Mouse (Mus musculus) Muller cell, postnatal 12 days (primary cell): Measurements from ENCODE around the gene Krtap4-1.
"Not testable (repeated sequence)": the region's sequence is repeated elsewhere in the genome, so short reads cannot be mapped to it uniquely, and the experiment has no call there.

Experiments
- DNase-seq: peaks from one replicate; pipeline ENCODE4 v3.0.0-alpha.2; 2015; ENCODE audit errors: inconsistent ontology term

Gene Krtap4-1

DNA sequence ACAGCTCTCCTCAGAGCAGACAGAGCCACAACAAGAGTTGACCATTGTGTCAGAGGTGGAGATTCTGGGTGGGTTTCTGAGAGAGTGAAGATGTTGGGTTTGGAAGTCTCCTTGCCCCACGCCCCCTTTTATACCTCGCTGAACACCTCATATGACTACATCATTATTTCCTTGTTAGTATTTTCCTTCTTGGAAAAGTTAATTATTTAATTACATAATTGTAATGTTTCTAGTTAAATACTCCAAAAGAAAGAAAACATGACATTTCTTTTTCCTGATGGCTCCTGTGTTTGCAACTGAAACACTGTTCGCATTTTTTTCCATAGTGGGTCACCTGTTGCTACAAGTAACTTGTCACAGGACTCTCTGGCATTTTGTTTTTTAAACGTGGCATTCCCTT, at the start of gene Krtap4-1:
Gene Krtap4-1 (minus strand): TSS at position 101 of the 400 bp plus-strand sequence.
- no peak for DNase-seq

DNA sequence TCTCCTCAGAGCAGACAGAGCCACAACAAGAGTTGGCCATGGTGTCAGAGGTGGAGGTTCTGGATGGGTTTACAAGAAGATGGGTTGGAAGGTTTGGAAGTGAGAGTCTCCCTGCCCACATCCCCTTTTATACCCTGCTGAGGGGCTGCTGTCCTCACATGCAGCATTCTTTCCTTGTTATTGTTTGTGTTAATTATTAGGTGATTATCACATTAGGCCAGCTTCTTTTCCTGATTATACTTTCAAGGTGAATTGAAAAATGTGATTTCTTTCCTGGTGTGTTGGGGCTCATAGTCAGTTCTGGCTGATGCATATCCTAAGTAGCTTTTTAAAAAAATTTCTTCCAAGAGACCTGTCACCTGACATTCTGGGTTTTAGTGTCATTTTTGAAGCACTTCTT, 37.8 kb upstream of the Krtap4-1 start, which contains the start of gene Krtap4-6:
Gene Krtap4-6 (minus strand): TSS at position 101 of the 400 bp plus-strand sequence.
- DNase-seq = no peak

DNA sequence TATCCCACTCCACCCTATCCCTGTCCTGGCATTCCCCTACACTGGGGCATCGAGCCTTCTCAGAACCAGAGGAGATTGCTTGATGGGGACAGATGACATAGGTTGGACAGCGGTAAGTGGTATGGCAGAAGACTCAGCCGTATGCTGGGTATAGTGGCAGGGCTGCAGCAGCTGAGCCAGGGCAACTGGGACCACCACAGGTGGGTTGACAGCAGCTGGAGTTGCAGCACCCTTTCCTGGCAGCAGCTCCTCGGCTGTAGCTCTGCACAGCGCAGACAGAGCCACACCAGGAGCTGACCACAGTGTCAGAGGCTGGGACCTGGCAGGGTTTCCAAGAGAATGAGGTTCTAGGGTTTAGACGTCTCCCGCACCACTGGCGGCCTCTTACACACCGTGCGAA, 34.8 kb upstream of the Krtap4-1 start:
- DNase-seq = no peak

DNA sequence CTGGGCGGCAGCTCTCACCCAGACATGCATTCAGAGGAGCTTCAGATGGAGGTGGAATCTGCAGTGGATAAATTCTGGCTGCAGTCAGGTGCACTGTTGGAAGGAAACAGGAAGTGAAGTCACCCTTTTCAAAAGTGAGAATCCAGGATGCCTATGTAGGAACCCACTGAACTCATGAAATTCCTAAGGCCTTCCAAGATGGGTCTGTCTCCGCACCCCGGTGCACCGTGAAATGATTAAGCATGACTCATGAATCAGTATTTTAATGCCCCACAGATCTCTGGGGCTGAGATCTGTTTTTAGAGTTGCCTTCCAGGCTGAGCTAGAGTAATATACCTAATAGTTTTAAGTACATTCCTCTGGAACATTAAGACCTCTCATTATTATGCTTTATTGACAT, 31.2 kb upstream of the Krtap4-1 start:
- peak; percentile 78 for DNase-seq

DNA sequence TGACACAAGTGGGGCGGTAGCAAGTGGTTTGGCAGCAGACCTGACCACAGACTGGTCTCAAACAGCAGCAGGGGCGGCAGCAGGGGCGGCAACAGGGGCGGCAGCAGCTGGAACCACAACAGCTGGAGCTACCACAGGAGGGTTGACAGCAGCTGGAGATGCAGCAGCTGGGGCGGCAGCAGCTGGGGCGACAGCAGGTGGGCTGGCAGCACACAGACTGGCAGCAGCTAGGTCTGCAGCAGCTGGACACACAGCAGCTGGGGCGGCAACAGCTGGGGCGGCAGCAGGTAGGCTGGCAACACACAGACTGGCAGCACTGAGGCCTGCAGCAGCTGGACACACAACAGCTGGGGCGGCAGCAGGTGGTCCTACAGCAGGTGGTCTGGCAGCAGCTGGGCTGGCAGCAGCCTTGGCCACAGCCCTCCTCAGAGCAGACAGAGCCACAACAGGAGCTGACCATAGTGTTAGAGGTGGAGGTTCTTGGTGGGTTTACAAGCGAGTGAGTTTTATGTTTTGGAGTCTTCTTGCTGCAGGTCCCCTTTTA, 30.5 kb upstream of the Krtap4-1 start, which contains the start of gene Gm11563:
Gene Gm11563 (minus strand): TSS at position 494 of the 544 bp plus-strand sequence.
- not testable (repeated sequence) for DNase-seq

DNA sequence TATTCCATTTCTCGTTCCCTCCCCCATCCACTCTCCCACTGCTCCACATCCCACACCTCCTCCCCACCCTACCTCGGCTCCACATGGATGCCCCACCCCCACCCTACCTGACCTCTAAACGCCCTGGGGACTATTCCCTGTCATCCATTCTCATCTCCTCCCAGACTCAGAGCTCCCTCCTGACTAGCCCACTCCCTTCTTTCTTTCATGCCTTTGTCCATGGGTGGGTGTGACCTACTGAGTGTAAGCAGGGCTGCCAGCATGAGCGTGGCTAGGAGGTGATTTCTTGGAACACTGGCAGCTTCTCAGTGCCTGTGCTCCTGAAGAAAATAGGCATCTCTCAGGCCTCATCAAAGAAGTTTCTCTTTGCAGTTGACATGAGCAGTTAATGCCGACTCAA, 29.0 kb upstream of the Krtap4-1 start:
- DNase-seq = no peak

DNA sequence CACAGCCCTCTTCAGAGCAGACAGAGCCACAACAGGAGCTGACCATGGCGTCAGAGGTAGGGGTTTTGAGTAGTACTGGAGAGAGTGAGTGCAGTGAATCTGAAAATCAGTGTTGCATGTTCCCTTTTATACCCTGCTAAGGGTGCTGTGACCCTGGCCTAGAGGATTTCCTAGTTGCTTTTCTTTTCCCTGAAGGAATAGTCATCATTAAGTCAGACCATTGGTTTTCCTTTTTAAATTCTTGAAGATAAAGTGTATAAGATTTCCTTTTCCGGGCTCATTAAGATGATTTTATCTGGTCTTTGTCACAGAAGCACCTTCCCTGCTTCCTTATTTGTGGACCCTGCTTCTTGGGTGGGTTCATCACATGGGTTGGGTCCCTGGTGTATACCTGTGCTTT, 22.1 kb upstream of the Krtap4-1 start, which contains the start of gene Gm11555:
Gene Gm11555 (minus strand): TSS at position 101 of the 400 bp plus-strand sequence.
- DNase-seq = no peak

DNA sequence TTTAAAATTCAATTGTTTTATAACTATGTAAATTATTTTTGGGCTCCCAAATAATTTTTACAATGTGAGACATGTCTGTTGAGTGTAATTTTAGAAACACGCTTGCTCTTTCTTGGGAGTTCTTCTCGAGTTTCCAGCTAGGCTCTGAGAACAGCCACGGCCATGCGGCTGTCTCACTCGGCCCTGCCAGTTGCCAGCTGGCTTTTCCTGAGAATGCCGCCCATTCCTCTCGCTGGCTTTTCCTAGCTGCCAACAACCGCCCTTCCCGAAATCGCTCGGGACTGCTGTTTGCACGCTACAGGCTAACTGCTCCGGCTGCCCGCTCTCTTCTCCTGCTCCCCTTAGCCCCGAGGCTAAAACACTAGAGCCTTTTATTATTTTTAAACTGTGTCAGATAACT, 18.4 kb upstream of the Krtap4-1 start:
- no peak for DNase-seq

DNA sequence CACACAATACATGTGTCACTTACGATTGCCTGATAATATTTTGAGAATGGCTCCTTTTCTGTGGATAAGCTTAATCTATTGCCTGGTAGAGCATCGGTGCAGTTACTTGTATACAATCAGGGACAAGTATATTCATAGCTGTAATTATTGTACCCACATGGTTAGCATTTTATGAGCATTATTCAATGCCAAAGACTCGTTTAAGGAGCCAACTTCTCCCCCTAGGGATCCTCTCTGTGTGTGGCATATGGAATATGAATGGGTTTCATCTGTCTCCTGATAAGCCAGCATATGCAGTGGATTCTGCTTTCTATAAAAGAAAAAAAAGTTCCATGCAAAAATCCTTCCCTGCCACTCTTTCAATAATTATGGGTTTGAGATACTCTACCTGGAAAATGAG, 16.3 kb upstream of the Krtap4-1 start:
- DNase-seq = no peak

DNA sequence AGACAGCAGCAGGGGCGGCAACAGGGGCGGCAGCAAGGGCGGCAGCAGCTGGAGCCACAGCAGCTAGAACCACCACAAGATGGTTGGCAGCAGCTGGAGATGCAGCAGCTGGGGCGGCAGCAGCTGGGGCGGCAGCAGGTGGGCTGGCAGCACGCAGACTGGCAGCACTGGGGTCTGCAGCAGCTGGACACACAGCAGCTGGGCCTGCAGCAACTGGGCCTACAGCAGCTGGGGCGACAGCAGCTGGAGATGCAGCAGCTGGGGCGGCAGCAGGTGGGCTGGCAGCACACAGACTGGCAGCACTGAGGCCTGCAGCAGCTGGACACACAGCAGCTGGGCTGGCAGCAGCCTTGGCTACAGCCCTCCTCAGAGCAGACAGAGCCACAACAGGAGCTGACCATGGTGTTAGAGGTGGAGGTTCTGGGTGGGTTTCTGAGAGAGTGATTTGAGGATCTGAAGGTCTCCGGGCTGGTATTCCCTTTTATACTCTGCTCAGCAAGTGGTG, 15.6 kb upstream of the Krtap4-1 start, which contains the start of gene Krtap4-7:
Gene Krtap4-7 (minus strand): TSS at position 455 of the 505 bp plus-strand sequence.
- DNase-seq = not testable (repeated sequence)

DNA sequence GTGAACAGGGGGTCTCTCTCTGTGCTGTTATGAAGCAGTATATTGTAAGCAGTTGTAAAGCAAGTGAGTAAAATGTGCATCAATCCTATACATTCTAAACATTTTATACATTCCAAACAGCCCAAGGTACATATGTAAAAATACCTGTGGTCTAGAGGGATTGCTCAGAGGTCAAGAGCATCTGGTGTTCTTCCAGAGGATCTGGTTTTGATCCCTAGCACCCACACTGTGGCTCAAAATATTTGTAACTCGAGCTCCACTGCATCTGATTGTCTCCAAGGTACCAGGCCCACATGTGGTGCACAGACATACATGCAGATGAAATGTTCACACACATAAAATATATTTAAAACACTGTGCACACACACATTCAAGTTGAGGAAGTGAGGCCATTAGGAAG, 12.9 kb upstream of the Krtap4-1 start:
- no peak for DNase-seq

DNA sequence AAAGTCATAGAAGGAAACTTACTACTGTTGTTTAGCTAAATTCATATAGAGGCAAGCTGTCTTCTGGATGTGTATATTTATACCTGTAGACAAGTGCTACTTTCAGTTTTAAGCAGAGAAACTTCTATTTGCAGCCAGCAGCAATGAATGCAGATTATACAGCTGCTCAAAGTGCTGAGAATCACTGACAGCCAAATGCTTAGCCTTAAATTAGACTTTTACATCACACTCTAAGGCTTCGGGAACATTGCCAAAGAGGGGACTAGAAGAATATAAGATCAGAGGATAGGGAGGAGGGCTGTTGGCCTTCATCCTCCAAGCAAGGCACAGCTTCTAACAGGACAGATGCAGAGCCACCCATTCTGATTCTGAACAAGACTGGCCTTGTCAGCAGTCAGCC, 9.0 kb upstream of the Krtap4-1 start:
- no peak for DNase-seq

DNA sequence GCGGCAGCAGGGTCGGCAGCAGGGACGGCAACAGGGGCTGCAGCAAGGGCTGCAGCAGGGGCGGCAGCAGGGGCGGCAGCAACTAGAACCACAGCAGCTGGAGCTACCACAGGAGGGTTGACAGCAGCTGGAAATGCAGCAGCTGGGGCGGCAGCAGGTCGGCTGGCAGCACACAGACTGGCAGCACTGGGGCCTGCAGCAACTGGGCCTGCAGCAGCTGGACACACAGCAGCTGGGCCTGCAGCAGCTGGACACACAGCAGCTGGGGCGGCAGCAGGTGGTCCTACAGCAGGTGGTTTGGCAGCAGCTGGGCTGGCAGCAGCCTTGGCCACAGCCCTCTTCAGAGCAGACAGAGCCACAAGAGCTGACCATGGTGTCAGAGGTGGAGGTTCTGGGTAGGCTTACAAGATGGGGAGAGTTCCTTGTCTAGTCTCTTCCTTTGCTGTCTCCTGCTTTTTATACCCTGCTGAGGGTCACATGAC, 6.7 kb upstream of the Krtap4-1 start, which contains the start of gene Krtap4-2:
Gene Krtap4-2 (minus strand): TSS at position 432 of the 482 bp plus-strand sequence.
- DNase-seq = no peak

DNA sequence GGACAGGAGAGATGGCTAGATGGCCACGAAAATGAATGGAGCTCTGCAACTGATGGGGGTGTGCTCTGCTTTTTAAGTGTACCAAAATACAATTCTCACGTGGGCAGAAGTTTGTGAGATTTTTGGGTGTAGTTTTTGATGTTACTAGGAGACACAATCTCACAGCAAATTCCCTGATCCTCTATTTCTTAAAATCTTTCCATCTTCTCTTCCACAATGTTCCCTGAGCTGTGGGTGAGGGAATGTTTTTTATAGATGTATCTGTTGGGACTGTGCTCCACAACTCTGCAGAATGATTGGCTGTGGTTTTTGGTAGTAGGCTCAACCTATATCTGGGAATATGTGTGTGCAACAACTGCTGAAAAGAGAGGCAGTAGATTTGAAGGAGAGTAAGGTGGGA, 5.3 kb upstream of the Krtap4-1 start:
- DNase-seq = no peak

DNA sequence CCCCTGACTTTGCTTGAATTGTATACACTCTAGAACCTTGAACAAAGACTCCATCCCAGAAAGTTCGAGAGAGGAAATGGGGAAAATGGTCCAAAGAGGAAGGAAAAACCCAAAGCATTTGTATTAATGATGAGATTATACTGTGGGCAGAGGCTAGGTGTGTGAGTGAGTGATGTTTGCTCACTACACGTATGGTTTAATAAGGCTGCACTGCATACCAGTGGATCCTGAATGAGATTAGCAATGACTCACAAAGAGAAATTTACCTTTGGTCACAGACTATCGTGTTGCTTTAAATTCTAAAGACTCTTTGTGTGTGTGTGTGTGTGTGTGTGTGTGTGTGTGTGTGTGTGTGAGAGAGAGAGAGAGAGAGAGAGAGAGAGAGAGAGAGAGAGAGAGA, 2.9 kb upstream of the Krtap4-1 start:
- DNase-seq = no peak

DNA sequence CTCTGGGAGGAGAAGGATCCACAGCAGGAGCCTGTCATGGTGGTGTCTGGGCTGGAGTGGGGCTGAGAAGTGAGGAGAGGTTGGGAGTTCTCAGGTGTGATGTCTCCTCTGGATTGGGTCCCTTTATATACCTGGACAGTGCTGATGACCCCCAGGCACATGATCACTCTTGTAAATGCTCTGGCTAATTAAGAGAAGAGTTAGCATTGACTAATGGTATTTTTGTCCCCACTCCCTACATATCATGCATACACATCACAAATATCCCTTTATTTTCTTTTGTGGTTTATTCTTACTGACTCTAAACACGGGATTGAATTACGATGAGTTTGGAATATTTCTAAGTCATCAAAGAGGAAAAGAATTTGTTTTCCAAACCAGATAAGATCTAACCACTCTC, 7.7 kb downstream of the Krtap4-1 start, which contains the start of gene Gm11562:
Gene Gm11562 (minus strand): TSS at position 101 of the 400 bp plus-strand sequence.
- no peak for DNase-seq

DNA sequence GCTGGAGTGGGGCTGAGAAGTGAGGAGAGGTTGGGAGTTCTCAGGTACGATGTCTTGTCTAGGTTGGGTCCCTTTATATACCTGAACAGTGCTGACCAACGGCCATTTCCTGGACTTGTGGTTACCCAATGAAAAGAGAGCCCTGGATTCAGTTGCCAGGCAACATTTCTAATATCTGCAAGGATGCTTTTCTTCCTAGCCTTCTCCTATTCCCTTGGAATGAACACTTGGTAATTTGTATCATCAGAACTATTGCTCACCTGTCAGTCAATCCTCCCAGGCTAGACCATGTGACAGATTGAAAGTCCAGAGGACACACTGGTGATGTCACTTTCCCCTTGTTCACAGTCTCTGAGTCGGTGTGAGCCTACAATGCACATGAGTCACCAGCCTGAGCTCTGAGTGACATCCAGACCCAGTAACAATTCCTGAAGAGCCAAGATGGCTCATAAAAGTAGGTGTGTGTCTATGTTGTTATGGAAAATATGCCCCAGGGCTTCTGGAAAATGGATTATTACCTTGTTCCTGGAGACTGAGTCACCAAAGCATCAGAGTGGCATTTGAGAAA, 13.2 kb downstream of the Krtap4-1 start, which contains the start of gene Krtap2-4:
Gene Krtap2-4 (minus strand): TSS at position 51 of the 568 bp plus-strand sequence.
- DNase-seq = peak; percentile 57

DNA sequence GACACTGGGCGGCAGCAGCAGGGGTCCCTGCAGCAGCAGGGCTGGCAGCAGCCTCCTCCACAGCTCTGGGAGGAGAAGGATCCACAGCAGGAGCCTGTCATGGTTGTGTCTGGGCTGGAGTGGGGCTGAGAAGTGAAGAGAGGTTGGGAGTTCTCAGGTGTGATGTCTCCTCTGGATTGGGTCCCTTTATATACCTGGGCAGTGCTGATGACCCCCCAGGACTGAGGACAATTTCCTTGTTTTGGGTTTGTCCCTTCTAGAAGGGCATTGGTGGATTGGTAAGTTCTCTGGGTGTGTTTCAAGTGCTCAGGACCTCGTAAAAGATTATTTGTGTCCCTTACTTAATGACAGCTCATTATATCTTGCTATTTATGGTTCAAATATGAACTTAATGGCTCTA, 17.9 kb downstream of the Krtap4-1 start, which contains the start of gene Gm11937:
Gene Gm11937 (minus strand): TSS at position 101 of the 400 bp plus-strand sequence.
- not testable (repeated sequence) for DNase-seq

DNA sequence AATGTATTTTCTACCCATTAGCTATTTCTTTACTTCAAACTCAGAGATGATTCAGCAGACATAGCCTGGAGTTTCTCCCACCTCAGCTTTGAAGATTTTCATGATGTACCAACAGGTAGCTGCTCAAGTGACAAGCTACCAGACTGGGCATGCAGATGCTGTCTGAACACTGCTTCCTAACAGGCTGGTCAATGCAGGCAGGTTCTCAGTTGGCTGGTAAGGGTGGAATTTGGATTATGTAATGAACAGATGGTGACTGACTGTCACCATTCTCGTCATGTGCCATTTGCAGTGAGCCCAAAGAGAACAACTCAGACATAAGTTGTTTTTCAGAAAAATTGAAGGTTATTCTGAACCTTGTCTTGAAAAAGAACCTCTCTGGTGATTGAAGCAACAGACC, 18.9 kb downstream of the Krtap4-1 start:
- DNase-seq = no peak

DNA sequence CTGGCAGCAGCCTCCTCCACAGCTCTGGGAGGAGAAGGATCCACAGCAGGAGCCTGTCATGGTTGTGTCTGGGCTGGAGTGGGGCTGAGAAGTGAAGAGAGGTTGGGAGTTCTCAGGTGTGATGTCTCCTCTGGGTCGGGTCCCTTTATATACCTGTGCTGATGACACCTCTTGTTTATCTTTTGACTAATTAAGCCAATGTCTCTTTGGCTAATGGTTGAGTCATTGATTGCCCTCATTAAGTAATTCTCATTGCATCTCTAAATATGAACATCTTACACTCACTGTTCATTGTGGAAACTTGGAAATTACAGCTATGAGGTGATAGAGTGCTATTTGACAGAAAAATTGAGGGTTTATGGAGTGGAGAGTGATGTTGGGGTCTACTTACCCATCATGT, 24.8 kb downstream of the Krtap4-1 start, which contains the start of gene Gm11938:
Gene Gm11938 (minus strand): TSS at position 101 of the 400 bp plus-strand sequence.
- DNase-seq = not testable (repeated sequence)

DNA sequence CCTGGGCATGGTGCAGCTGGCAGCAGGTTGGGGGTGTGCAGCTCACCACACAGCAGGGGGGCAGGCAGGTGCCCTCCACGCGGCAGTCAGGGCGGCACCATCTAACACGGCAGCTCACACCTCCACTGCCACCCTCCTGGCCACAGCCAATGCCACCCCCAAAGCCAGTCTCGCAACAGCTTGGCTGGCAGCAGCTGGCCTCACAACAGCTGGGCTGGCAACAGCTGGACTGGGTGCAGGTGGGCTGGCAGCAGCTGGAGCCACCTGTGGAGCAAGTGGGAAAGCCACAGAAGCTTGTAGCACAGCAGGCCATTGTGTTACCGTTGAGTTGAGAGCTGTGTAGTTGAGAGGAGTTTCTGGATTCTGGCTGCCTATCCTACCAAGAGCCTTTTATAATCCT, 30.3 kb downstream of the Krtap4-1 start, which contains the start of gene Krtap9-3:
Gene Krtap9-3 (minus strand): TSS at position 364 of the 400 bp plus-strand sequence.
- not testable (repeated sequence) for DNase-seq

DNA sequence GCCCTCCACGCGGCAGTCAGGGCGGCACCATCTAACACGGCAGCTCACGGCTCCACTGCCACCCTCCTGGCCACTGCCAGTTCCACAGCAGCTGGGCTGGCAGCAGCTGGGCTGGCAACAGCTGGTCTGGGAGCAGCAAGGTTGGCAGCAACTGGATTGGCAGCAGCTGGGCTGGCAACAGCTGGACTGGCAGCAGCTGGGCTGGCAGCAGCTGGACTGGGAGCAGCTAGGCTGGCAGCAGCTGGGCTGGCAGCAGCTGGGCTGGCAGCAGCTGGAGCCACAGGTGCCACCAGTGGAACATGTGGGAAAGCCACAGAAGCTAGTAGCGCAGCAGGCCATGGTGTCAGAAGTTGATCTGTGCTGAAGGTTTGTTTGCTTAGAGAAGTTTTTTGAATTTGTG, 37.1 kb downstream of the Krtap4-1 start, which contains the start of gene Krtap1-3:
Gene Krtap1-3 (minus strand): TSS at position 359 of the 400 bp plus-strand sequence.
- no peak for DNase-seq
